Mouse (Mus musculus) hindbrain, postnatal 0 days (tissue): ENCODE data around the gene Cela1. TPM values are rescaled to one million over a fixed set of nuclear protein-coding genes. Genes with fewer than 3 reads are reported as not detected.

Experiments
- ATAC-seq: fragments of 200-750 bp; cut with Nextera tagmentation; 2 replicates; pipeline ENCODE4 v1.8.0; 2017; ENCODE audit warnings: mild to moderate bottlenecking, moderate TSS enrichment, moderate library complexity
- DNase-seq: peaks from one replicate; pipeline ENCODE4 v3.0.0-alpha.2; 2015; ENCODE audit warnings: low spot score
- H3K27ac ChIP-seq: fragments of 300-500 bp; sonication (generic); 2 replicates; pipeline ENCODE4 v1.5.1; 2014; ENCODE audit warnings: mild to moderate bottlenecking
- H3K27me3 ChIP-seq: fragments of 300-500 bp; sonication (generic); 2 replicates; pipeline ENCODE4 v1.6.1; 2014; ENCODE audit warnings: low read length, mixed read lengths; ENCODE audit not compliant: insufficient read depth
- H3K36me3 ChIP-seq: fragments of 300-500 bp; sonication (generic); 2 replicates; pipeline ENCODE4 v1.6.1; 2014; ENCODE audit warnings: low read length, mixed read lengths; ENCODE audit not compliant: insufficient read depth
- H3K4me1 ChIP-seq: fragments of 300-500 bp; sonication (generic); 2 replicates; pipeline ENCODE4 v1.6.1; 2014; ENCODE audit warnings: antibody characterized with exemption, low read length, mixed read lengths; ENCODE audit not compliant: insufficient read depth
- H3K4me2 ChIP-seq: fragments of 300-500 bp; sonication (generic); 2 replicates; pipeline ENCODE4 v1.6.1; 2014; ENCODE audit warnings: low read depth, mild to moderate bottlenecking, low read length, moderate library complexity, mixed read lengths
- H3K4me3 ChIP-seq: fragments of 300-500 bp; sonication (generic); 2 replicates; pipeline ENCODE4 v1.5.1; 2014; ENCODE audit warnings: low read length
- H3K9ac ChIP-seq: fragments of 300-500 bp; sonication (generic); replicated peaks from 2 replicates; pipeline ENCODE4 v1.6.1; 2014; ENCODE audit warnings: mild to moderate bottlenecking, low read length, moderate library complexity, mixed read lengths
- H3K9me3 ChIP-seq: fragments of 300-500 bp; sonication (generic); 2 replicates; pipeline ENCODE4 v1.6.1; 2016; ENCODE audit warnings: low read length, mixed read lengths
- CTCF ChIP-seq: IDR thresholded peaks from 2 replicates; pipeline ENCODE4 v1.5.1; 2016; ENCODE audit warnings: antibody characterized with exemption, control low read depth, low read depth
- WGBS: fragments of 180-500 bp; shearing (Covaris S2); extraction: QIAGEN DNeasy Blood & Tissue Kit; methylation state at CpG from one replicate; pipeline ENCODE4 v1.1.7; 2014; 5-methylcytosine and 5-hydroxymethylcytosine counted together
- microRNA-seq, 2 experiments: library from miRNA; unstranded; fragments of <30 nt; microRNA quantifications; one replicate each; pipeline ENCODE4; 2016
- polyA plus RNA-seq: library from polyadenylated mRNA; unstranded; fragments of >200 nt; fragmentation: Nextera tagmentation; extraction: Ambion mirVana; gene quantifications from 2 replicates; pipeline ENCODE4 v1.2.1, GENCODE M21; 2015
- total RNA-seq: library from RNA; depleted of rRNA; stranded (reverse); fragments of >200 nt; gene quantifications from 2 replicates; pipeline ENCODE4 v1.2.3, GENCODE M21; 2014; rRNA removed

Gene Cela1
- total and polyA plus RNA-seq, 2 experiments from 2014 or later = 1.8 to 3.1 TPM

GRCm38 (mm10) chr15:100628797-100629196 is 58.9 kb downstream of the Cela1 start:
- no peak for DNase-seq
- 51% methylated on average over 7 of the region's 7 CpGs for WGBS

GRCm38 (mm10) chr15:100627774-100628370 is 59.8 kb downstream of the Cela1 start:
- Histone ChIP-seq H3K9ac (no peak overlapping the region), H3K27ac (no peak overlapping the region), H3K4me1 (no peaks in the 10 kb centered on the region), H3K27me3 (no peaks in the 10 kb centered on the region), H3K4me3 (no peak overlapping the region), H3K4me2 (no peak overlapping the region), H3K36me3 (no peaks in the 10 kb centered on the region), H3K9me3 (no peaks in the 10 kb centered on the region)
- no peak for TF ChIP-seq CTCF
- DNase-seq (no peak), ATAC-seq (no peak)
- WGBS = 5% methylated on average over 11 of the region's 11 CpGs

More at GRCm38 (mm10) chr15:100628797-100629196, 58.9 kb downstream of the Cela1 start:
- Histone ChIP-seq H3K9me3 (no peaks in the 10 kb centered on the region), H3K9ac (no peak overlapping the region), H3K27ac (no peak overlapping the region), H3K4me3 (no peak overlapping the region), H3K36me3 (no peaks in the 10 kb centered on the region), H3K4me1 (no peaks in the 10 kb centered on the region), H3K4me2 (no peak overlapping the region), H3K27me3 (no peaks in the 10 kb centered on the region)
- TF ChIP-seq CTCF = no peak
- ATAC-seq = no peak

GRCm38 (mm10) chr15:100627287-100627686 is 60.4 kb downstream of the Cela1 start:
- Histone ChIP-seq H3K27ac (no peak overlapping the region), H3K4me3 (no peak overlapping the region), H3K9me3 (no peaks in the 10 kb centered on the region), H3K36me3 (no peaks in the 10 kb centered on the region), H3K4me1 (no peaks in the 10 kb centered on the region), H3K9ac (no peak overlapping the region), H3K27me3 (no peaks in the 10 kb centered on the region), H3K4me2 (no peak overlapping the region)
- DNase-seq (no peak), ATAC-seq (no peak)
- no peak for TF ChIP-seq CTCF
- WGBS = 23% methylated on average over 10 of the region's 10 CpGs

GRCm38 (mm10) chr15:100624435-100624834 is 63.3 kb downstream of the Cela1 start:
- Histone ChIP-seq H3K4me2 (no peak overlapping the region), H3K27ac (no peak overlapping the region), H3K36me3 (peaks cover 12% of the 10 kb centered on the region), H3K27me3 (no peaks in the 10 kb centered on the region), H3K4me3 (no peak overlapping the region), H3K4me1 (no peaks in the 10 kb centered on the region), H3K9ac (no peak overlapping the region), H3K9me3 (no peaks in the 10 kb centered on the region)
- ATAC-seq (no peak), DNase-seq (no peak)
- no peak for TF ChIP-seq CTCF
- WGBS = 84% methylated on average over 3 of the region's 3 CpGs

Small RNA genes lying within 50 kb of the gene (microRNA-seq; reads per million reads assigned to microRNA genes)
- gene Mir6961 = 0 reads per million in 2 experiments

Other genes starting within 250 kb of the Cela1 start
- 79.5 and 88.6 TPM in 2 replicates for gene Letmd1, start 218.9 kb downstream of the Cela1 start, total RNA-seq
- 44.7 and 45.6 TPM in 2 replicates for gene Letmd1, start 218.9 kb downstream of the Cela1 start, polyA plus RNA-seq
- 50.2 and 53.9 TPM in 2 replicates for gene Csrnp2, start 192.4 kb downstream of the Cela1 start, total RNA-seq
- gene Csrnp2, start 192.4 kb downstream of the Cela1 start, polyA plus RNA-seq = 27.3 and 29.9 TPM in 2 replicates
- 27.1 and 45.7 TPM in 2 replicates for gene Tfcp2, start 135.9 kb downstream of the Cela1 start, total RNA-seq
- gene Tfcp2, start 135.9 kb downstream of the Cela1 start, polyA plus RNA-seq = 34.9 and 35.6 TPM in 2 replicates
- gene Pou6f1, start 87.9 kb downstream of the Cela1 start, total RNA-seq = 84.1 and 85.2 TPM in 2 replicates
- gene Pou6f1, start 87.9 kb downstream of the Cela1 start, polyA plus RNA-seq = 23.8 and 24.9 TPM in 2 replicates
- 108 and 141 TPM in 2 replicates for gene Dazap2, start 72.6 kb downstream of the Cela1 start, total RNA-seq
- gene Dazap2, start 72.6 kb downstream of the Cela1 start, polyA plus RNA-seq = 156 and 164 TPM in 2 replicates
- 2.7 and 5.8 TPM in 2 replicates for gene Smagp, start 51.0 kb downstream of the Cela1 start, total RNA-seq
- gene Smagp, start 51.0 kb downstream of the Cela1 start, polyA plus RNA-seq = 3.3 and 4.3 TPM in 2 replicates
- 0.61 and 0.63 TPM in 2 replicates for gene Bin2, start 18.4 kb downstream of the Cela1 start, total RNA-seq
- 1.1 and 1.4 TPM in 2 replicates for gene Bin2, start 18.4 kb downstream of the Cela1 start, polyA plus RNA-seq
- 0.25 and 0.37 TPM in 2 replicates for gene Galnt6, start 41.5 kb upstream of the Cela1 start, total RNA-seq
- 0.34 TPM in 2 replicates for gene Galnt6, start 41.5 kb upstream of the Cela1 start, polyA plus RNA-seq
- 25.4 and 33.9 TPM in 2 replicates for gene Slc4a8, start 73.8 kb upstream of the Cela1 start, total RNA-seq
- 29.8 and 30.7 TPM in 2 replicates for gene Slc4a8, start 73.8 kb upstream of the Cela1 start, polyA plus RNA-seq
- gene Scn8a, start 181.9 kb upstream of the Cela1 start, total RNA-seq = 40.1 and 45.7 TPM in 2 replicates
- gene Scn8a, start 181.9 kb upstream of the Cela1 start, polyA plus RNA-seq = 26.9 and 32.4 TPM in 2 replicates